Mouse (Mus musculus) thymus, adult 2 months (tissue): Measurements from ENCODE around the gene Zfp945.

Experiments used
- CTCF ChIP-seq: fragments of 200-500 bp; IDR thresholded peaks from 2 replicates; pipeline ENCODE4 v1.5.1; 2012; ENCODE audit warnings: mild to moderate bottlenecking, control low read depth, low read length, moderate library complexity, borderline replicate concordance; ENCODE audit not compliant: control insufficient read depth, poor library complexity, insufficient read depth; ENCODE audit errors: extremely low read depth
- POLR2A ChIP-seq: fragments of 200-500 bp; IDR thresholded peaks from 2 replicates; pipeline ENCODE4 v1.6.1; 2012; ENCODE audit warnings: mild to moderate bottlenecking, low read length, control low read depth, moderate library complexity; ENCODE audit not compliant: control insufficient read depth, poor library complexity, insufficient read depth; ENCODE audit errors: extremely low read depth

DNA sequence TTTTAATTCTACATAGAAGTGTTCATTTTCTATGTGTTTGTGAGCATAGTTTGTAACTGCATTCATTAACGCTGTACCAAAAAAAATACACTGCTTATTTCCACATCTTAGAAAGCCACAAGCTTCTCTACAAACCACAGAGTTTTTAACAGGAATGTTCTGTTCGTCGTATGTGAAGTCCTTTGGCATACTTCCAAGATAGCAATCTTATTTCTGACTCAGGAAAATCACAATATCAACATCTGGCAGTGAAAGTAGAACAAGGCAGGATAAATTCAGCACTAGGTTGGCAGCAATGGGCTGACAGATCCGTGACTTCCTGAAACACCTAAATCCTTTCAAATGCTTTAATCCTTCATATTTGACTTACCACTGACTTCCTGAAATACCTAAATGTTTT lies 45.8 kb downstream of the Zfp945 start:
- TF ChIP-seq POLR2A = no peak
- no peak for TF ChIP-seq CTCF
